In the genomic region with DNA sequence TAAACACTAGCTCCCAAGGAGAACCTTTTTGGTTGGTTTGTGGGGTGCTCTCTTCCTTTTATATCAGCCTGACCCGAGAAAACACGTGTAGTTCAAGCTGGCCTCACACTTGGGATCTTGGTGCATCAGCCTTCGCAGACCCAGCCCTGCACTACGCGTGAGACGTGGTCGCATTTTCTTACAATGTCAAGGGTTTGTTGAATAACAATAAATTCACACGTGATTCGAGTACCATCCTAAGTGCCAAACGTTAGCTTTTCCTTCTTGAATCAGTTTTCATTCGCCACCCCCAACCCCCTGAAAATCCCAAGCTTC, we compare ENCODE assay signal across 8 mouse cellular contexts. TPM values are rescaled to one million over a fixed set of nuclear protein-coding genes. Genes with fewer than 3 reads are reported as not detected.
A peak's percentile ranks its signal among the peaks of the same experiment; 100 is the strongest.
DNase-seq lines count a peak whose midpoint lies in the region; ATAC-seq and TF ChIP-seq lines count a peak whose summit lies in the region.

No protein-coding gene starts in this region.

- peak overlapping the region; percentile 66 for H3K4me3 ChIP-seq in kidney, embryonic 15.5 days (replicated peaks)
- H3K4me3 ChIP-seq in bone marrow macrophage, adult 2 months (ENCODE audit: insufficient read depth, low read length): peak overlapping the region; percentile 80
- H3K4me3 ChIP-seq in hindbrain, embryonic 14.5 days (replicated peaks; ENCODE audit: low read length): peak overlapping the region; percentile 90
- H3K4me3 ChIP-seq in midbrain, embryonic 13.5 days (replicated peaks): peak overlapping the region; percentile 67

- no peak for DNase-seq in kidney, postnatal 10 days
- no peak for DNase-seq in hindbrain, embryonic 14.5 days (ENCODE audit: low spot score)
- DNase-seq in gastrocnemius, adult 18-20 months (ENCODE audit: low spot score): no peak
- no peak for DNase-seq in left cerebral cortex, adult 9 months (ENCODE audit: low spot score in 2 of 2)
- no peak for DNase-seq in B cell, adult 2 months

- peaks cover 44% of the 10 kb centered on the region for H3K4me1 ChIP-seq in kidney, embryonic 15.5 days
- peaks cover 20% of the 10 kb centered on the region for H3K4me1 ChIP-seq in bone marrow macrophage, adult 2 months (ENCODE audit: control insufficient read depth, insufficient read depth, low read length)
- peaks cover 33% of the 10 kb centered on the region for H3K4me1 ChIP-seq in hindbrain, embryonic 14.5 days (replicated peaks; ENCODE audit: control insufficient read depth, insufficient read depth, low read length)
- H3K4me1 ChIP-seq in midbrain, embryonic 13.5 days (replicated peaks): peaks cover 44% of the 10 kb centered on the region

- WGBS in kidney, embryonic 15.5 days: 1% methylated on average over 11 of the region's 11 CpGs
- WGBS in hindbrain, embryonic 14.5 days: 6% methylated on average over 11 of the region's 11 CpGs
- WGBS in midbrain, embryonic 13.5 days: 4% methylated on average over 11 of the region's 11 CpGs

- TF ChIP-seq CTCF in bone marrow macrophage, adult 2 months (IDR thresholded peaks at IDR 0.05; ENCODE audit: low read depth, low read length): no peak

- peaks cover 33% of the 10 kb centered on the region for H3K36me3 ChIP-seq in kidney, embryonic 15.5 days
- H3K36me3 ChIP-seq in hindbrain, embryonic 14.5 days (replicated peaks; ENCODE audit: control insufficient read depth, insufficient read depth): peaks cover 29% of the 10 kb centered on the region
- H3K36me3 ChIP-seq in midbrain, embryonic 13.5 days: peaks cover 30% of the 10 kb centered on the region

- ATAC-seq in kidney, embryonic 15.5 days (replicated peaks; ENCODE audit: low FRiP score): no peak; the same call in 1 of the 2 replicates
- ATAC-seq in hindbrain, embryonic 14.5 days (ENCODE audit: low FRiP score): no peak
- ATAC-seq in midbrain, embryonic 13.5 days: no peak

- H3K27ac ChIP-seq in kidney, embryonic 15.5 days: peak overlapping the region; percentile 93
- H3K27ac ChIP-seq in bone marrow macrophage, adult 2 months (ENCODE audit: insufficient read depth, low read depth, low read length): peak overlapping the region; percentile 76
- H3K27ac ChIP-seq in hindbrain, embryonic 14.5 days: peak overlapping the region; percentile 80
- peak overlapping the region; percentile 80 for H3K27ac ChIP-seq in midbrain, embryonic 13.5 days

- H3K27me3 ChIP-seq in kidney, embryonic 15.5 days: no peaks in the 10 kb centered on the region
- no peaks in the 10 kb centered on the region for H3K27me3 ChIP-seq in hindbrain, embryonic 14.5 days (ENCODE audit: control insufficient read depth, insufficient read depth, low read length)
- no peaks in the 10 kb centered on the region for H3K27me3 ChIP-seq in midbrain, embryonic 13.5 days

- TF ChIP-seq POLR2A in bone marrow macrophage, adult 2 months (IDR thresholded peaks at IDR 0.05; ENCODE audit: borderline replicate concordance, low read depth, low read length): no peak

- peak overlapping the region; percentile 81 for H3K4me2 ChIP-seq in kidney, embryonic 15.5 days
- peak overlapping the region; percentile 66 for H3K4me2 ChIP-seq in hindbrain, embryonic 14.5 days (replicated peaks)
- peak overlapping the region; percentile 93 for H3K4me2 ChIP-seq in midbrain, embryonic 13.5 days (replicated peaks)

- no peaks in the 10 kb centered on the region for H3K9me3 ChIP-seq in kidney, embryonic 15.5 days (replicated peaks)
- H3K9me3 ChIP-seq in hindbrain, embryonic 14.5 days (ENCODE audit: control insufficient read depth, low read length): no peaks in the 10 kb centered on the region
- H3K9me3 ChIP-seq in midbrain, embryonic 13.5 days: no peaks in the 10 kb centered on the region

- peak overlapping the region; percentile 85 for H3K9ac ChIP-seq in kidney, embryonic 15.5 days
- peak overlapping the region; percentile 78 for H3K9ac ChIP-seq in hindbrain, embryonic 14.5 days
- H3K9ac ChIP-seq in midbrain, embryonic 13.5 days (replicated peaks): peak overlapping the region; percentile 83

RNA-seq across cellular contexts. Expression of gene Sec31a, which starts 14.0 kb away (rescaled TPM):
- polyA plus RNA-seq in kidney, embryonic 15.5 days (2015; fragmentation: Nextera tagmentation; extraction: Ambion mirVana): 158 and 174 TPM in 2 replicates
- 76.0 and 79.8 TPM in 2 replicates for polyA plus RNA-seq in bone marrow macrophage, adult 2 months (2012; ENCODE audit: insufficient read depth, insufficient read length, missing spikeins)
- 84.8 and 91.0 TPM in 2 replicates for polyA plus RNA-seq in hindbrain, embryonic 14.5 days (2014; fragmentation: Nextera tagmentation; extraction: Ambion mirVana)
- polyA plus RNA-seq in midbrain, embryonic 13.5 days (2015; fragmentation: Nextera tagmentation; extraction: Ambion mirVana): 90.3 and 91.0 TPM in 2 replicates
- 10 to 100 TPM; 57.6 to 64.1 TPM for total RNA-seq in gastrocnemius, adult 18-20 months (2021)
